Mouse (Mus musculus): Measurements from ENCODE around the gene Ubxn2a.

- TF ChIP-seq CTCF (IDR thresholded peaks at IDR 0.05; ENCODE audit: borderline replicate concordance, insufficient read depth, low read length) (no peak), POLR2A (IDR thresholded peaks at IDR 0.05; ENCODE audit: low read depth, low read length) (no peak)
Measured at GRCm38 (mm10) chr12:4898024-4898423, 9.5 kb downstream of the Ubxn2a start.
